In genomic region chrX:74352645-74353466, GRCm38 (mm10) we compare ENCODE assay signal across 8 mouse cellular contexts. TPM values are rescaled to one million over a fixed set of nuclear protein-coding genes. Genes with fewer than 3 reads are reported as not detected.
DNase-seq lines count a peak whose midpoint lies in the region; ATAC-seq and TF ChIP-seq lines count a peak whose summit lies in the region.

No protein-coding gene starts in this region.

- H3K4me2 ChIP-seq in limb, embryonic 15.5 days: peak overlapping the region; percentile 49
- peak overlapping the region; percentile 60 for H3K4me2 ChIP-seq in stomach, embryonic 16.5 days (ENCODE audit: low read depth, low read length)

- 11% methylated on average over 13 of the region's 13 CpGs for whole genome bisulfite sequencing in thymus, adult 2 months
- WGBS in limb, embryonic 15.5 days: 25% methylated on average over 13 of the region's 13 CpGs
- WGBS in stomach, embryonic 16.5 days: 21% methylated on average over 13 of the region's 13 CpGs

- TF ChIP-seq POLR2A in thymus, adult 2 months (IDR thresholded peaks at IDR 0.05; ENCODE audit: control insufficient read depth, extremely low read depth, insufficient read depth, low read length, poor library complexity): no peak

- H3K9me3 ChIP-seq in limb, embryonic 15.5 days: no peaks in the 10 kb centered on the region
- no peaks in the 10 kb centered on the region for H3K9me3 ChIP-seq in stomach, embryonic 16.5 days (replicated peaks; ENCODE audit: control insufficient read depth, low read length)

- H3K4me1 ChIP-seq in thymus, adult 2 months (replicated peaks; ENCODE audit: control insufficient read depth, insufficient read depth, low read length): peaks cover 4% of the 10 kb centered on the region
- H3K4me1 ChIP-seq in limb, embryonic 15.5 days: no peaks in the 10 kb centered on the region
- H3K4me1 ChIP-seq in stomach, embryonic 16.5 days (ENCODE audit: control insufficient read depth, insufficient read depth, low read length): no peaks in the 10 kb centered on the region

- no peaks in the 10 kb centered on the region for H3K27me3 ChIP-seq in thymus, adult 2 months (ENCODE audit: control insufficient read depth, insufficient read depth, low read length)
- no peaks in the 10 kb centered on the region for H3K27me3 ChIP-seq in limb, embryonic 15.5 days
- no peaks in the 10 kb centered on the region for H3K27me3 ChIP-seq in stomach, embryonic 16.5 days (ENCODE audit: control insufficient read depth, insufficient read depth, low read length)

- DNase-seq in thymus, adult 2 months: no peak
- no peak for DNase-seq in thymus, postnatal 14 days
- no peak for DNase-seq in urinary bladder, postnatal 4 days (ENCODE audit: low spot score in 2 of 2)
- DNase-seq in left cerebral cortex, postnatal 14 days (ENCODE audit: low spot score in 2 of 2): no peak
- no peak for DNase-seq in gastrocnemius, adult 18-20 months (ENCODE audit: low spot score)

- H3K27ac ChIP-seq in thymus, adult 2 months (ENCODE audit: control insufficient read depth, insufficient read depth, low read length): peak overlapping the region; percentile 33
- H3K27ac ChIP-seq in limb, embryonic 15.5 days: peak overlapping the region; percentile 47; the same call in 1 of the 2 replicates
- H3K27ac ChIP-seq in stomach, embryonic 16.5 days (ENCODE audit: low read length): 0 out of 2 replicates have a peak overlapping the region, but pooled peaks have one; percentile 23

- no peaks in the 10 kb centered on the region for H3K36me3 ChIP-seq in thymus, adult 2 months (ENCODE audit: control insufficient read depth, insufficient read depth, low read length)
- H3K36me3 ChIP-seq in limb, embryonic 15.5 days: no peaks in the 10 kb centered on the region
- no peaks in the 10 kb centered on the region for H3K36me3 ChIP-seq in stomach, embryonic 16.5 days (ENCODE audit: control insufficient read depth, insufficient read depth, low read length)

- H3K4me3 ChIP-seq in thymus, adult 2 months (ENCODE audit: control insufficient read depth, insufficient read depth, low read length): peak overlapping the region; percentile 87
- H3K4me3 ChIP-seq in limb, embryonic 15.5 days: peak overlapping the region; percentile 47
- peak overlapping the region; percentile 51 for H3K4me3 ChIP-seq in stomach, embryonic 16.5 days (replicated peaks; ENCODE audit: low read length)

- intact Hi-C loops in left cerebral cortex, postnatal 14 days (cut with DNase I): no loop called here

- peak; percentile 60 for ATAC-seq in erythroblast, adult 5-6 weeks (replicated peaks; ENCODE audit: low FRiP score, poor library complexity, severe bottlenecking)
- no peak for ATAC-seq in limb, embryonic 15.5 days (ENCODE audit: insufficient number of reproducible peaks, low FRiP score, low TSS enrichment, low read depth)
- peak; percentile 13; the same call in 1 of the 2 replicates for ATAC-seq in stomach, embryonic 16.5 days (ENCODE audit: insufficient read depth, low FRiP score)

- no peak for TF ChIP-seq CTCF in thymus, adult 2 months (IDR thresholded peaks at IDR 0.05; ENCODE audit: borderline replicate concordance, control insufficient read depth, extremely low read depth, insufficient read depth, low read length, poor library complexity)

- H3K9ac ChIP-seq in limb, embryonic 15.5 days: peak overlapping the region; percentile 35; the same call in 1 of the 2 replicates
- peak overlapping the region; percentile 70 for H3K9ac ChIP-seq in stomach, embryonic 16.5 days (ENCODE audit: low read length)

RNA-seq across cellular contexts. Expression of gene Lage3, which starts 0.6 kb away (rescaled TPM):
- polyA plus RNA-seq in thymus, adult 2 months (2012; rRNA removed): 56.5 and 63.6 TPM in 2 replicates
- total RNA-seq in erythroblast, adult 5-6 weeks (2015; ENCODE audit: low replicate concordance): 4.2 and 10.9 TPM in 2 replicates
- total RNA-seq in erythroblast, adult 5-6 weeks (2017; ENCODE audit: low replicate concordance): 2.4 and 10.9 TPM in 2 replicates
- polyA plus RNA-seq in limb, embryonic 15.5 days (2015; fragmentation: Nextera tagmentation; extraction: Ambion mirVana): 89.8 and 90.3 TPM in 2 replicates
- polyA plus RNA-seq in stomach, embryonic 16.5 days (2015; fragmentation: Nextera tagmentation; extraction: Ambion mirVana): 94.3 and 105 TPM in 2 replicates
- 10 to 100 TPM; 30.5 to 33.0 TPM for total RNA-seq in left cerebral cortex, postnatal 14 days (2021)
- 10 to 100 TPM; 39.8 to 40.6 TPM for total RNA-seq in gastrocnemius, adult 18-20 months (2021)

RNA-seq across cellular contexts. Expression of gene Ubl4a, which starts 20.2 kb away (rescaled TPM):
- 52.7 and 53.8 TPM in 2 replicates for polyA plus RNA-seq in thymus, adult 2 months (2012; rRNA removed)
- 4.0 and 15.0 TPM in 2 replicates for total RNA-seq in erythroblast, adult 5-6 weeks (2015; ENCODE audit: low replicate concordance)
- total RNA-seq in erythroblast, adult 5-6 weeks (2017; ENCODE audit: low replicate concordance): 3.4 and 6.7 TPM in 2 replicates
- polyA plus RNA-seq in limb, embryonic 15.5 days (2015; fragmentation: Nextera tagmentation; extraction: Ambion mirVana): 72.6 and 75.4 TPM in 2 replicates
- polyA plus RNA-seq in stomach, embryonic 16.5 days (2015; fragmentation: Nextera tagmentation; extraction: Ambion mirVana): 67.0 and 72.8 TPM in 2 replicates
- 10 to 100 TPM; 59.0 to 62.6 TPM for total RNA-seq in left cerebral cortex, postnatal 14 days (2021)
- total RNA-seq in gastrocnemius, adult 18-20 months (2021): 10 to 100 TPM; 55.7 to 58.4 TPM

RNA-seq across cellular contexts. Expression of gene Slc10a3, which starts 20.3 kb away (rescaled TPM):
- 27.8 and 29.1 TPM in 2 replicates for polyA plus RNA-seq in thymus, adult 2 months (2012; rRNA removed)
- 1.9 and 2.1 TPM in 2 replicates for total RNA-seq in erythroblast, adult 5-6 weeks (2015; ENCODE audit: low replicate concordance)
- 1.8 and 3.0 TPM in 2 replicates for total RNA-seq in erythroblast, adult 5-6 weeks (2017; ENCODE audit: low replicate concordance)
- 21.9 and 22.6 TPM in 2 replicates for polyA plus RNA-seq in limb, embryonic 15.5 days (2015; fragmentation: Nextera tagmentation; extraction: Ambion mirVana)
- 18.6 and 21.4 TPM in 2 replicates for polyA plus RNA-seq in stomach, embryonic 16.5 days (2015; fragmentation: Nextera tagmentation; extraction: Ambion mirVana)
- 1 to 10 TPM; 2.1 to 3.2 TPM for total RNA-seq in left cerebral cortex, postnatal 14 days (2021)
- 1 to 10 TPM; 1.9 to 3.8 TPM for total RNA-seq in gastrocnemius, adult 18-20 months (2021)

RNA-seq across cellular contexts. Expression of gene Plxna3, which starts 24.0 kb away (rescaled TPM):
- polyA plus RNA-seq in thymus, adult 2 months (2012; rRNA removed): 15.4 and 17.6 TPM in 2 replicates
- total RNA-seq in erythroblast, adult 5-6 weeks (2015; ENCODE audit: low replicate concordance): 0.42 TPM in 1 of 2 replicates, not detected in the other
- total RNA-seq in erythroblast, adult 5-6 weeks (2017; ENCODE audit: low replicate concordance): 0.34 and 2.6 TPM in 2 replicates
- 16.7 and 19.4 TPM in 2 replicates for polyA plus RNA-seq in limb, embryonic 15.5 days (2015; fragmentation: Nextera tagmentation; extraction: Ambion mirVana)
- 16.8 and 18.4 TPM in 2 replicates for polyA plus RNA-seq in stomach, embryonic 16.5 days (2015; fragmentation: Nextera tagmentation; extraction: Ambion mirVana)
- total RNA-seq in left cerebral cortex, postnatal 14 days (2021): 10 to 100 TPM; 33.3 to 33.8 TPM
- under 1 TPM; 0.37 to 0.52 TPM for total RNA-seq in gastrocnemius, adult 18-20 months (2021)

RNA-seq across cellular contexts. Expression of gene Fam50a, which starts 40.0 kb away (rescaled TPM):
- polyA plus RNA-seq in thymus, adult 2 months (2012; rRNA removed): 13.6 and 16.4 TPM in 2 replicates
- 16.9 and 18.8 TPM in 2 replicates for total RNA-seq in erythroblast, adult 5-6 weeks (2015; ENCODE audit: low replicate concordance)
- 6.1 and 36.1 TPM in 2 replicates for total RNA-seq in erythroblast, adult 5-6 weeks (2017; ENCODE audit: low replicate concordance)
- 62.6 and 67.7 TPM in 2 replicates for polyA plus RNA-seq in limb, embryonic 15.5 days (2015; fragmentation: Nextera tagmentation; extraction: Ambion mirVana)
- 63.2 and 66.9 TPM in 2 replicates for polyA plus RNA-seq in stomach, embryonic 16.5 days (2015; fragmentation: Nextera tagmentation; extraction: Ambion mirVana)
- total RNA-seq in left cerebral cortex, postnatal 14 days (2021): 10 to 100 TPM; 35.4 to 38.5 TPM
- 10 to 100 TPM; 21.1 to 27.3 TPM for total RNA-seq in gastrocnemius, adult 18-20 months (2021)
